8 mouse cellular contexts compared by ENCODE assay signal in genomic region chr9:27301486-27301885, GRCm38 (mm10). TPM values are rescaled to one million over a fixed set of nuclear protein-coding genes. Genes with fewer than 3 reads are reported as not detected.
DNase-seq lines count a peak whose midpoint lies in the region; ATAC-seq lines count a peak whose summit lies in the region.
"Had no signal": no experiment of that assay in that cellular context is flagged by ENCODE, and none has a peak within 500 bp of the region (broad histone marks: within the 10 kb centered on the region; RNA-seq: fewer than 3 reads in every experiment).

No protein-coding gene starts in this region.

- 45% methylated on average over 5 of the region's 5 CpGs for WGBS in hindbrain, embryonic 11.5 days
- 67% methylated on average over 5 of the region's 5 CpGs for WGBS in midbrain, embryonic 16.5 days

- H3K36me3 ChIP-seq in hindbrain, embryonic 11.5 days (ENCODE audit: control insufficient read depth, insufficient read depth, low read length) = no peaks in the 10 kb centered on the region
- no peaks in the 10 kb centered on the region for H3K36me3 ChIP-seq in midbrain, embryonic 16.5 days (ENCODE audit: control insufficient read depth, insufficient read depth, low read length)

- H3K4me1 ChIP-seq in hindbrain, embryonic 11.5 days (replicated peaks; ENCODE audit: control insufficient read depth, insufficient read depth, low read length) = peaks cover 12% of the 10 kb centered on the region; the same call in 1 of the 2 replicates
- H3K4me1 ChIP-seq in midbrain, embryonic 16.5 days (ENCODE audit: control insufficient read depth, insufficient read depth, low read length) = peaks cover 58% of the 10 kb centered on the region

- H3K4me3 ChIP-seq in hindbrain, embryonic 11.5 days (ENCODE audit: low read depth, low read length) = no peak overlapping the region
- peak overlapping the region; percentile 84; the same call in 1 of the 2 replicates for H3K4me3 ChIP-seq in midbrain, embryonic 16.5 days (ENCODE audit: low read depth, low read length)

- ATAC-seq in hindbrain, embryonic 11.5 days (ENCODE audit: low FRiP score) = no peak
- no peak for ATAC-seq in midbrain, embryonic 16.5 days
- ATAC-seq in megakaryocyte progenitor cell, adult 5-6 weeks (replicated peaks; ENCODE audit: poor library complexity) = no peak

- H3K4me2 ChIP-seq in hindbrain, embryonic 11.5 days (replicated peaks; ENCODE audit: low read depth, low read length) = no peak overlapping the region
- peak overlapping the region; percentile 80 for H3K4me2 ChIP-seq in midbrain, embryonic 16.5 days (ENCODE audit: low read length)

- intact Hi-C loops in left cerebral cortex, postnatal 14 days (cut with DNase I) = no loop called here

- no peak overlapping the region for H3K9ac ChIP-seq in hindbrain, embryonic 11.5 days (ENCODE audit: low read depth, low read length)
- H3K9ac ChIP-seq in midbrain, embryonic 16.5 days (ENCODE audit: low read depth, low read length) = peak overlapping the region; percentile 4; the same call in 1 of the 2 replicates

- peaks cover 4% of the 10 kb centered on the region; the same call in 1 of the 2 replicates for H3K27me3 ChIP-seq in hindbrain, embryonic 11.5 days (ENCODE audit: control insufficient read depth, insufficient read depth, low read length)
- no peaks in the 10 kb centered on the region for H3K27me3 ChIP-seq in midbrain, embryonic 16.5 days (ENCODE audit: control insufficient read depth, insufficient read depth, low read depth, low read length)

- DNase-seq in MN1 (ENCODE audit: low spot score) = peak; percentile 31
- peak; percentile 79 for DNase-seq in embryo, embryonic 10 days (ENCODE audit: low spot score)
- DNase-seq in hindbrain, embryonic 11.5 days (ENCODE audit: low spot score) = peak; percentile 42
- no peak for DNase-seq in adrenal gland, adult 2 months
- no peak for DNase-seq in left cerebral cortex, postnatal 14 days (ENCODE audit: low spot score in 2 of 2)

- no peak overlapping the region for H3K27ac ChIP-seq in hindbrain, embryonic 11.5 days (ENCODE audit: low read depth, low read length)
- H3K27ac ChIP-seq in midbrain, embryonic 16.5 days (ENCODE audit: low read length) = no peak overlapping the region

- no peaks in the 10 kb centered on the region for H3K9me3 ChIP-seq in hindbrain, embryonic 11.5 days (ENCODE audit: control insufficient read depth, low read length)
- no peaks in the 10 kb centered on the region for H3K9me3 ChIP-seq in midbrain, embryonic 16.5 days (replicated peaks; ENCODE audit: control insufficient read depth, low read length, poor library complexity, severe bottlenecking)

RNA-seq across cellular contexts. Expression of gene Igsf9b, which starts 2.5 kb away (rescaled TPM):
- 5.7 and 6.6 TPM in 2 replicates for polyA plus RNA-seq in hindbrain, embryonic 11.5 days (2014; fragmentation: Nextera tagmentation; extraction: Ambion mirVana)
- 21.9 and 22.8 TPM in 2 replicates for polyA plus RNA-seq in midbrain, embryonic 16.5 days (2015; fragmentation: Nextera tagmentation; extraction: Ambion mirVana)
- 0.10 TPM in 1 of 2 replicates, not detected in the other for total RNA-seq in megakaryocyte progenitor cell, adult 5-6 weeks (2015)
- total RNA-seq in megakaryocyte progenitor cell, adult 5-6 weeks (2017) = 0.03 TPM in 1 of 2 replicates, not detected in the other
- total RNA-seq in adrenal gland, adult 2 months (2021) = 1 to 10 TPM; 3.0 to 3.6 TPM
- polyA plus RNA-seq in adrenal gland, adult 2 months (2012; rRNA removed) = 2.1 and 2.5 TPM in 2 replicates
- total RNA-seq in left cerebral cortex, postnatal 14 days (2021) = 10 to 100 TPM; 74.3 to 75.7 TPM
- polyA plus RNA-seq: liver, adult 2 months had no signal

Comparison
In these comparisons a context has a peak if more than half of its experiments do, and no peak if none do; other contexts are left out.
1. DNase-seq: peak in MN1 (single experiment), embryo, embryonic 10 days (single experiment) and hindbrain, embryonic 11.5 days (single experiment); none in adrenal gland, adult 2 months (single experiment) and left cerebral cortex, postnatal 14 days (0 of 2).
2. RNA of gene Igsf9b, which starts 2.5 kb away (total RNA-seq): 74.3 to 75.7 TPM in left cerebral cortex, postnatal 14 days; 3.0 to 3.6 TPM in adrenal gland, adult 2 months and 0.03 to 0.10 TPM in megakaryocyte progenitor cell, adult 5-6 weeks; every median in the first group is over 10 times any median in the second.